Mouse (Mus musculus) right cerebral cortex, postnatal 36 days (tissue): ENCODE data around the gene Rnf144b.

ENCODE experiments used
- DNase-seq, 2 experiments: peaks; one replicate each; pipeline ENCODE4 v3.0.0; 2022; ENCODE audit warnings: low spot score in 2 of 2, mixed read lengths in 1 of 2

Rnf144b gene

GRCm38 (mm10) chr13:47122537-47123430 is at the start of gene Rnf144b:
Rnf144b (plus strand) TSS chr13:47122656.
- DNase-seq = peak; percentile 47 to 51

- DNase-seq = no peak
Measured at GRCm38 (mm10) chr13:47076156-47076555, 46.3 kb upstream of the Rnf144b start.

GRCm38 (mm10) chr13:47077367-47077766 is 45.1 kb upstream of the Rnf144b start:
- no peak for DNase-seq

- DNase-seq = no peak
Measured at GRCm38 (mm10) chr13:47078799-47079198, 43.7 kb upstream of the Rnf144b start.

GRCm38 (mm10) chr13:47080905-47081505 is 41.5 kb upstream of the Rnf144b start:
- DNase-seq = no peak

GRCm38 (mm10) chr13:47088433-47088832 is 34.0 kb upstream of the Rnf144b start:
- no peak for DNase-seq

- DNase-seq = no peak
Measured at GRCm38 (mm10) chr13:47089271-47089670, 33.2 kb upstream of the Rnf144b start.

- DNase-seq = no peak
Measured at GRCm38 (mm10) chr13:47093791-47094190, 28.7 kb upstream of the Rnf144b start.

- no peak for DNase-seq
Measured at GRCm38 (mm10) chr13:47096591-47096990, 25.9 kb upstream of the Rnf144b start.

- no peak for DNase-seq
Measured at GRCm38 (mm10) chr13:47099265-47099664, 23.2 kb upstream of the Rnf144b start.

- DNase-seq = no peak
Measured at GRCm38 (mm10) chr13:47100587-47100986, 21.9 kb upstream of the Rnf144b start.

- no peak for DNase-seq
Measured at GRCm38 (mm10) chr13:47104146-47104545, 18.3 kb upstream of the Rnf144b start.

- DNase-seq = no peak
Measured at GRCm38 (mm10) chr13:47104856-47105541, 17.5 kb upstream of the Rnf144b start.

GRCm38 (mm10) chr13:47105711-47106579 is 16.5 kb upstream of the Rnf144b start, which contains the start of gene Dek:
Dek (minus strand) TSS chr13:47106201.
- DNase-seq = peak; percentile 69 to 78

GRCm38 (mm10) chr13:47106580-47106888 is 15.9 kb upstream of the Rnf144b start:
- no peak for DNase-seq

GRCm38 (mm10) chr13:47109239-47109638 is 13.2 kb upstream of the Rnf144b start:
- DNase-seq = no peak

- DNase-seq = no peak
Measured at GRCm38 (mm10) chr13:47111185-47111584, 11.3 kb upstream of the Rnf144b start.

- no peak for DNase-seq
Measured at GRCm38 (mm10) chr13:47112056-47112455, 10.4 kb upstream of the Rnf144b start.

- DNase-seq = no peak
Measured at GRCm38 (mm10) chr13:47112924-47113323, 9.5 kb upstream of the Rnf144b start.

- no peak for DNase-seq
Measured at GRCm38 (mm10) chr13:47116000-47116399, 6.5 kb upstream of the Rnf144b start.

- DNase-seq = no peak
Measured at GRCm38 (mm10) chr13:47121333-47121889, 1.0 kb upstream of the Rnf144b start.
